Mouse (Mus musculus) heart, postnatal 4 days (tissue): ENCODE results near the gene Dennd2a. TPM values are rescaled to one million over a fixed set of nuclear protein-coding genes. Genes with fewer than 3 reads are reported as not detected.

Experiments
- DNase-seq: peaks from one replicate; pipeline ENCODE4 v3.0.0; 2021
- total RNA-seq, 2 experiments: library from RNA; stranded (reverse); gene quantifications; 2 replicates each; pipeline ENCODE4 v1.2.3; 2021

Gene Dennd2a
- total RNA-seq, 2 experiments from 2014 or later = 26.1 to 27.5 TPM

DNA sequence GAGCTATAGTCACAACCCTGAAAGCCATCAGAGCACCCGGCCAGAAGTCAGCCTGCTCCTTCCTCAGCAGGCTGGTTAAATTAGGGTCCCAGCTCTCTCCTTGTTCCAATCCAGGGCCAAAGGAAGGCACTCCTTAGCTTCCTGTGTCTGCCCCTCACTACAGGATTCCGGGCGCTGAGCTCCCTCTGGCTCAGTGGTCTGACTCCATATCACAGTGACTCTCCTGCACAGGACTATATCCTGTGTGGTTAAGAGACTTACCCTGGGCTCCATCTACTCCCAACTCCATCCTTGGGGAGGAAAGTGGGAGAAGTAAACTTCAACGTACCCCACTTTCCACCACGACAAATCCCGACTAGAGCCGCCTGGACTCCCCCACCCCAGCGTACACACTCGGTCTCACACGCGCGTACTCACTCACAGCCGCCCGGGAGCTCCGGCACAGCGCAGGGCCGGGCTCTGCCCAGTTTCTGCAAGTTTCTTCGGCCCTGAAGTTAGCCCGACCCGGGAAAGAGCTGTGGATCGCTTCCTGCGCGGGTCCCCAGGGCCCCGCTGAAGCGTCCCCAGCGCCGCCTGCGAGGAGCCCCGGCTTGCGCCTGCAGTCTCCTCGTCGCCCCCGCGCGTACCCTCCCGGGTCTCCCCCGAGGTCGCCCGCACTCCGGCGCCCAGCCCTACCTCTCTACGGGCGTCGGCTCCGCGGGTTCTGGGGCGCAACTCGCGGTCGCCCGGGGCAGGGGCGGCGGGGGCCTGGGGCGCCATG lies 587 bp downstream of the Dennd2a start:
- DNase-seq = peak; percentile 58

DNA sequence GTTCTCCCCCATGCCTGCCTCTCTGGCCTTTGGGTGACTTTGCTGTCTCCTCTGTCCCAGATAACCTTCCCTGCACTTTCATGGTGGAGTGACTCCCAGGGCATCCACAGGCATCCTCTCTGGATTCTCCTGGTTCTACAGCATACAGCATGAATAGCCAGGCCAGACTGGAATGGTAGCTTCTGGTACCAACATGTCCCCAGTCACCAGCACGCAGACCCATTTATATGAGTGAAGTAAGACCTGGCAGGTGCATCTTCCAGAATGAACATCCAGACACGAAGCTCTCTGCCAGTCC lies 2.1 kb downstream of the Dennd2a start:
- no peak for DNase-seq

DNA sequence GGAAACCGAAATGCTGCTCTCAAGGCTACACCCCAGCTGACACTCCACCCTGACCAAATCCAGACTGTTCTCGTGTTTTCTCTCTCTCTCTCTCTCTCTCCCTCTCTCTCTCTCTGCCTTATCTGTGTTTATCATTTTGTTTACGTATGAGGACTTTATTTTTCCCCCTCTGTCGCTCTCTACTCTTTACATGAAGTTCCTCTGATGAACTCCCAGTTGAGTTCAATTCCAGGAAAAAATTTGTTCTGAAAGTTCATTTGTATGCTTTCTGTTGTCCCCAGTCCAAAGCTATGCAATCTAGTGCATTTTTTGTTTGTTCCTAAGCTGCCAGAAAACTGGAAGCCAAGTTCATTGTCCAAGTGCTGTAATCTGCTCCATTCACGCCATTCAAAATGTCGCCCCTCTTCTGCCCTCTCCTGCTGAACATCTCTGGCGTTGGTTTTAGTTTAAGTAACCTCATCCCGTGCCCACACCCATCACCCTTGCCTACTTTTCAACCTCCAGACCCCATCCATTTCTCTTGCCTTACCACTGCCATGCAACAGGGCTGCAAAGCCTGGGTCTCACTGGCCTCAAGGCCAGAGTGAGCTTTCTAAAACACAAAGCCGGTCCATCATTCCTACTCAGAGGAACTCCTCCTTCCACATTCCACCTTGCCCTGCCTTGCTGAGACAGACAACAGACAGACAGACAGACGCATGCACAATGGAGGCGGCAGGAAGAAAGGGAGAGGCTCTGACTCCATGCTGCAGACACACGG lies 2.6 kb downstream of the Dennd2a start:
- DNase-seq = no peak

GRCm38 (mm10) chr6:39551981-39552636 lies 5.6 kb downstream of the Dennd2a start:
- DNase-seq = no peak

- DNase-seq = no peak
These were observed 9.6 kb downstream of the Dennd2a start for GRCm38 (mm10) chr6:39548030-39548429.

DNA sequence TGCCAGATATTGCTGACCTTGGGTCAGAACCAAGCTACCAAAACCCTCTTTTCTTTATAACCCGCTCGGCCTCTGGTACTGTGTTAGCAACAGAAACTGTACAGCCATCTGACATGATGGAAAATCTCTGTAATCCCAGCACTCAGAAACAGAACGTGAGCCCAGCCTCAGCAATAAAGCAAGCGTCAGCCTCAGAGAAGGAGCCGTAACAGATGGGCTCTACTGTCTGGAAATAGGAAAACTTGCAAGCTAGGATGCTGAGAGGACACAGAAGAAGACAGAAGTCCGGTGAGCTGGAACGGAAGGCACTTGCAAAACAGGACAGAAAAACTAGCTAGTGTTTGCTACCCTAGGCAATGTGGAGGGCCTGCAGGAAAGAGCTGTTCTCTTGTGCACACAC lies 12.2 kb downstream of the Dennd2a start:
- DNase-seq = no peak

- DNase-seq = no peak
These were observed 13.8 kb downstream of the Dennd2a start for GRCm38 (mm10) chr6:39543769-39544420.

- DNase-seq = peak; percentile 93
These were observed 14.8 kb downstream of the Dennd2a start for GRCm38 (mm10) chr6:39542631-39543597.

GRCm38 (mm10) chr6:39540563-39540962 lies 17.1 kb downstream of the Dennd2a start:
- DNase-seq = no peak

DNA sequence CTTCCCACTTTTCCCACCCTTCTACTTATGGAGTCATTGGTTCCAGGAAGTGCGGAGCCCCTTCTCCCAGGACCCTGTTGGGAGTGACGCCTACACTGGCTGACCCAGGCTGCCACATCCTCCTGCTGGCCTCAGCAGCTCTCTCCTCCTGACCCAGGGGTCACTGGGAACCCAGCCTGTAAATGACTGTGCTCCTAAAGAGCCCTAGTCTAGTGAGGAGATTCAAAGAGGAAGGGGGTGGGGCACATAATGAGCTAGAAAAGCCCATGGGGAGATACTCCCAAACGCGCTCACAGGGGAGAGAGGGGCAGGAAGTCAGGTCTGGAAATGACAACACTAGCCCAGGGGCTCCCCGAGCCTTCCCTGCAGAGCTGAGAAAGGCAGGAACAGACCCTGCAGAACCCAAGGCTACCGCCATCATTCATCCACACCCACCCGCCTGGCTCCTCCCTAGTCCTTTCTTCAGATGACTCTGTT lies 17.9 kb downstream of the Dennd2a start:
- peak; percentile 73 for DNase-seq

DNA sequence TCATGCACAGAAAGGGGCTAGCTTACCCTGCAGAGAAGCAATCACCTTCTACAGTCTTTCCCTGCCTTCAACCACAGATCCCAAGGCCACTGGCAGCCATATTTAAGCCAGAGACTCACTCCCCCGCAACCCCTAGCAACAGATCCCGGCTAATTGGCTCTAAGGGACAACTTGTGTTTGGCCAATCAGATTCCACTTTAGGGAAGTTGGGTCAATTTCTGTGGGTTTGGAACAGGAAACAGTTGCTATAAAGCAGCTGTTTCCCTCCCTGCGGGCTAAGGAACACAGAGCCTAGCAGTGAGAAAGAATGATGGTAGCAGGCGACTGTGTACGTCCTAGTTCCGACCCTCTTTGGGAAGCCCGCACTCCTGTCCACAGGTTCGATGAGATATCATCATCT lies 19.4 kb downstream of the Dennd2a start:
- DNase-seq = peak; percentile 26

- no peak for DNase-seq
These were observed 20.4 kb downstream of the Dennd2a start for GRCm38 (mm10) chr6:39537276-39537675.

- DNase-seq = no peak
These were observed 21.0 kb downstream of the Dennd2a start for GRCm38 (mm10) chr6:39536621-39537020.

GRCm38 (mm10) chr6:39534944-39535343 lies 22.7 kb downstream of the Dennd2a start:
- no peak for DNase-seq

DNA sequence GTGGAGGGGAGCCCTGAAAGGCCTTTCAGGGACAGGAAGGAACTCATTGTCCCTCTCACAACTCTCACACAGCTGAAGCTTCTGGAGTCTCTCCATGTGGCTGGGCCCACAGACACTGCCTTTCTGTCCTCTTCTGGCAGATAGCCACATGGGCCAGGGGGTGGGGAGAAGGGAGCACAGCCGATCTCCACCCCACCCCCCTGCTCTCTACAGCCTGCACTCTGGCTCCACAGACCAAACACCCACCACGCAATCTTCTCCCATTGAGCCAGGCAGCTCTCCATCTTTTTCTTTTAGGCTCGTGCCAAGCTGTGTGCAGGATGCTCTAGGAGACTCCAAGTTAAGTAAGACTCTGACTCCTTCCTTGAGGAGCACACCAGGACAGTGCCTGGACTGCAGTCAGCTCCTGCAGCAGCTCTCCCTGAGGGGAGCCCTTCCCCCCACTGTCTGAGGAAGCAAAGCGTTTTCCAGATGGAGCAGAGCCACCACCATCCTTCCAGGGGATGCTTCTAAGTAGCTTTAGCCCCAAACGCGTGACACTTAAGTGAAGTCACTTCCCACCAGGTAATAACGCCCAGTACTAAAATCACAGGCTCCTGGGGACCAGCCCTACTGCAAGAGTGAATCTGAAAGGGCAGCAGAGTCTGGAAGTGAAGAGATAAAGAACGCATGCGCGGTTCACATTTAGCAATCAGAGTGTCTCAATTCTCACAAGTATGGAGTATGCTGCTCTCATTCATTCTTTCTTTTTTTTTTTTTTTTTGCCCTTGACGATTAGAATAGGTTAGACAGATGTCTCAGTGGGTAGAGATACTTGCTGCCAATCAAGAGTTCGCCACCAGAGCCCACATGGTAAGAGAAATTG lies 28.8 kb downstream of the Dennd2a start:
- DNase-seq = peak; percentile 81

- no peak for DNase-seq
These were observed 29.9 kb downstream of the Dennd2a start for GRCm38 (mm10) chr6:39527811-39528210.

DNA sequence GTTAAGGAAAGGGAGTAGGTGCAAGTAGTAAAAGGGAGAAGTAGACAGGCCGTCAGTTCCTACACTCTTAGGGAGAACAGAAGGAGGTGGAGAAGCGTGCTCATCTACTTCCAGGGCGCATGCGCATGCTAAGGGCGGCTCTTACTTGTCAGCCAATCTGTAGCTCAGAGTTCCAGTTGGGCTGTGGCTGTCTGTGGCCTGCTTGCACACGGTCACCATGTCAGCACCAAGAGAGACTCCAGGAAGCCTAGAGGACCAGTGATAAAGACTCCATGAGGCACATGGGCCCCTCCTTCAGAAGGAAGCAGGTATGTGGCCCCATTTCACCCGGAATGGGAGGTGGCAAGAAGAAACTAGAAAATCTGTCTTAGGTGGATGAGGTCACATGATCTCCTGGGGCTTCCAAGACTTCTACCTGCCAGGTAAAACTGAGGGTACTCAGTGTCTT lies 30.3 kb downstream of the Dennd2a start:
- peak; percentile 41 for DNase-seq

DNA sequence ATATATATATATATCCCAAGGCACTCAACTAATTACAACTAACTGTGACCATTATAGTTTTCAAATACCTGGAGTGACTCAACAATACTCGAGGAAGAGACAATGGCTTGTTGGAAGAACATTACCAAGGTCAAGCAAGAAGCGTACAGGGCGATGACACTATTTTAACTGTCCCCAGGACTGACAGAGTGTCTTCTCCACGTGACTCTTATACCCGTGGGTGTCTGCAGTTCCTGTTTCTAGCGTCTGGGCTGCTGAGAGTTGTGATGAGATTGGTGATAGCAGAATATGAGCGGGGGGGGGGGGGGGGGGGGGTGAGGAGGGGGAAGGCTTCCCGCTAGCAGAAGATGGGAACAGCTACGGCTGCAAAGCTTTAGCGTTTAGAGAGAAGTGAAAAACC lies 30.9 kb downstream of the Dennd2a start:
- DNase-seq = no peak

DNA sequence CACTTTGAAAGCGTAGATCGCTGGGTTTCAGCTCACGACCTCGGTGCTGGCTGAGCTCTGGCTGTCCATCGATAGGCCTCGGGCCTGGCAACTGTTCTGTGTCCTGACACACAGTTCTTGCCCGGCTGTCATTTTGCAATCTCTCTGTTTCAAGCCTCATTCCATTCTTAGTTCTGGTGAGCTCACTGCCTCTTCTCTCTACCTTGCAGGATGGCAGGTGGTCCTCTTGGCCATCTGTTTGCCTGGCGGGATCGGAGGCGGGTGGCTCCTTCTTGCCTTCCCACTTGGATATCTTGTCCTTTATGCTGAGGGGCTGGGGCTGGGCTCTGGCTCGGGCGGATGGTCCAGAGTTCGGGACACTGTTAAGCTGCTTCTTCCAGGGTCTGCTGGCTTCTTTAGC lies 34.5 kb downstream of the Dennd2a start:
- no peak for DNase-seq

GRCm38 (mm10) chr6:39522425-39522824 lies 35.2 kb downstream of the Dennd2a start:
- no peak for DNase-seq

DNA sequence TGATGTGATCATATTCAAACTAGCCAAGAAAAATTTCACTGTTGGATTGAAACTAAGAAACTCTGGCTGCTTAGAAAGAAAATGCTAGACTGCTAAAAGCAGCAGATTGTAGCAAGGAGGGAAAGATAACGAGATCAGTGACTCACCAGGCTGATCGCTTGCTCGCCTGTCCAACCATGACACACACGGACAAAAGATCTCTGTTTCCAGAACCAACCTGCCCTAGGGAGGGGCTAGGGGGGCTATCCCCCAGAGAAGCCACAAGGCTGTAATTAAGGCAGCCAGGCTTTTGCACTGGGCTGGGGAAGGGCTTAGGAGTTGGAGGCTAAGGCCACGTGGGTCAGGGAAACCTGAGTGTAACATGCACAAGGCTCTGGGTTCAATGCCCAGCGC lies 41.9 kb downstream of the Dennd2a start:
- peak; percentile 53 for DNase-seq
